Mouse (Mus musculus): Measurements from ENCODE around the gene Edf1.

GRCm38 (mm10) chr2:25591863-25592262, 34.2 kb downstream of the Edf1 start:
- TF ChIP-seq POLR2AphosphoS2 (IDR thresholded peaks at IDR 0.05; ENCODE audit: insufficient read length, low read depth) (no peak), POLR2A (IDR thresholded peaks at IDR 0.05; ENCODE audit: insufficient read length, low read depth) (no peak), USF1 (IDR thresholded peaks at IDR 0.05; ENCODE audit: low read depth) (no peak), CEBPB (IDR thresholded peaks at IDR 0.05; ENCODE audit: insufficient read depth, poor library complexity, severe bottlenecking) (no peak), E2F4 (IDR thresholded peaks at IDR 0.05; ENCODE audit: insufficient read depth) (no peak), TCF12 (IDR thresholded peaks at IDR 0.05; ENCODE audit: insufficient read depth, poor library complexity, severe bottlenecking) (no peak), MAX (IDR thresholded peaks at IDR 0.05; ENCODE audit: low read depth) (no peak), MYOD1 (IDR thresholded peaks at IDR 0.05; ENCODE audit: control insufficient read depth in 1 of 3, insufficient read length in 2 of 3, low read depth in 2 of 3) (no peak), MYOG (IDR thresholded peaks at IDR 0.05; ENCODE audit: control insufficient read depth in 1 of 3, insufficient read depth in 1 of 3, insufficient read length in 2 of 3, low read depth in 2 of 3) (no peak), REST (IDR thresholded peaks at IDR 0.05; ENCODE audit: insufficient read depth, insufficient read length) (no peak), TCF3 (IDR thresholded peaks at IDR 0.05; ENCODE audit: insufficient read length, low read depth) (no peak), SRF (IDR thresholded peaks at IDR 0.05; ENCODE audit: control insufficient read depth, insufficient read length, low read depth) (no peak)

Measured in myocyte (in vitro differentiated cells).